Mouse (Mus musculus): ENCODE data around the gene Smim24. TPM values are rescaled to one million over a fixed set of nuclear protein-coding genes. Genes with fewer than 3 reads are reported as not detected.

The Smim24 gene
- polyA plus RNA-seq, 1 experiment from 2014 or later: 3.4 TPM

DNA sequence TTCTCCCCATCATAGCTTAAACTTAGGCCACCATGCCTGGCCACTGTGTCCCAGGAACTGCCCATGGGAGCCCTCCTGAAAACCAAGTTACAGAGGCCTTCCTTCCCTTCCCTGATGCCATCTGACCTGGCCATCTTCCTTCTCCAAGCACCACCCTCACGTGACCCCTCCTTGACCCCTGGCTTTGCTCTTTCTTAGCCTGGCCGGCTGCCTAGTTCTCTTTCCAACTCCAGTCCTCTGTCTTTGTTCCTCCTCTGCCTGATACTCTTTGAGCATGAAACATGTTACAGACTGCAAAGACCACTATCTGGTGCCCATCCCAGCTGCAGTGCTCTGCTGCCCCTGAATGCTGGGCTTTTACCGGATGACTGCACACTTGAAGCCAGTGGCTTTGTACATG lies 3.5 kb upstream of the Smim24 start:
- Histone ChIP-seq H3K4me3 (ENCODE audit: low read depth, low read length) (no peak overlapping the region), H3K9me3 (replicated peaks; ENCODE audit: control insufficient read depth, low read length) (no peaks in the 10 kb centered on the region), H3K4me2 (ENCODE audit: low read depth, low read length) (no peak overlapping the region), H3K9ac (replicated peaks; ENCODE audit: low read length) (no peak overlapping the region), H3K27ac (replicated peaks; ENCODE audit: low read depth, low read length) (no peak overlapping the region), H3K4me1 (ENCODE audit: control insufficient read depth, insufficient read depth, low read length) (no peaks in the 10 kb centered on the region; the same call in 1 of the 2 replicates), H3K27me3 (ENCODE audit: control insufficient read depth, insufficient read depth, low read length) (no peaks in the 10 kb centered on the region), H3K36me3 (replicated peaks; ENCODE audit: control insufficient read depth, insufficient read depth, low read depth, low read length) (peaks cover 7% of the 10 kb centered on the region)
- DNase-seq (ENCODE audit: low spot score) (no peak), ATAC-seq (replicated peaks; ENCODE audit: insufficient number of reproducible peaks, low FRiP score, low TSS enrichment, low read depth) (no peak)
- 70% methylated on average over 3 of the region's 3 CpGs for WGBS

DNA sequence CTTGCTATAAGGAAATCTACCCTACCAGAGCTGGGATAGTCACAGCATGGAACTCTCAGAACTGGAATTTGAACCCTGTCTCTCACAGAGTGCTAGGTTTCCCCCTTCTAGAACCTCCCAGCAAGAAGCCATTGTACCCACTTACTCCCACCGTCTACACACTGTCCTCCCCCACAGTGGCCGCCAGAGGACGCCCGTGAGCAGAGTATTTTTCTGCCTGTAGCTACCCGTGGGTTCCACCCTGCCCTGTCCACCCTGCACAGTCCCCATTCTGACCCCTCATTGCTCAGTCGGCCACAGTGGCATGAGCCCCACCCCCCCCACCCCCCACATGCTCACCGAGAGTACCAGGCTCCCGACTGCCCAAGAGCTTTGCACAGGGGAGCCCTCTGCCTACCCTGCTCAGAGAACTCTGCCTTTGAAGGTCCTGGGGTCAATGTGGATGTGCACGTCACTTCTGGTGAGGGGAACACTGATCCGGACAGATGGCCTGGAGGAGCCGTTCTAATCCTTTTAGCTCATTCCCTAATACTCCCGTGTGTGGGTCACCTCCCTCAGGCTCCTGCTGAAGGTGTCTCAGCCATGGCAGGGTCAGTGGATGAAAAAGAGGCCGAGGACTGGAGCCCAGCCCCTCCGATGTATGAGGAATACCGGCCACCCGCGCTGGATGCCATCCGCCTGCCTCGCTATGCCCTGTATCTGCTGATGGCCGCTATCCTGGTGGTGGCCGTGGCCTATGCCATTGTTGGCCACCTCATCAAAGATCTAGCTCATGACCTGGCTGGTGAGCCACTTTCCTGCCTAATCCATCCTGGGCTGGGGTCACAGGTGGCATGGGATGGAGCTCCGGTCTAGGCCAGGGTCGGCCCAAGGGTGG lies 2.8 kb upstream of the Smim24 start:
- no peak overlapping the region for H3K27ac ChIP-seq (replicated peaks; ENCODE audit: low read depth, low read length)
- ATAC-seq (replicated peaks; ENCODE audit: insufficient number of reproducible peaks, low FRiP score, low TSS enrichment, low read depth) (peak; percentile 20), DNase-seq (ENCODE audit: low spot score) (peak; percentile 59)
- H3K9ac ChIP-seq (replicated peaks; ENCODE audit: low read length): no peak overlapping the region
- peaks cover 7% of the 10 kb centered on the region for H3K36me3 ChIP-seq (replicated peaks; ENCODE audit: control insufficient read depth, insufficient read depth, low read depth, low read length)
- no peaks in the 10 kb centered on the region for H3K9me3 ChIP-seq (replicated peaks; ENCODE audit: control insufficient read depth, low read length)
- WGBS: 62% methylated on average over 23 of the region's 23 CpGs
- no peaks in the 10 kb centered on the region; the same call in 1 of the 2 replicates for H3K4me1 ChIP-seq (ENCODE audit: control insufficient read depth, insufficient read depth, low read length)
- H3K27me3 ChIP-seq (ENCODE audit: control insufficient read depth, insufficient read depth, low read length): no peaks in the 10 kb centered on the region
- no peak overlapping the region for H3K4me3 ChIP-seq (ENCODE audit: low read depth, low read length)
- H3K4me2 ChIP-seq (ENCODE audit: low read depth, low read length): no peak overlapping the region

GRCm38 (mm10) chr10:81390678-81390965 lies 2.2 kb upstream of the Smim24 start:
- no peaks in the 10 kb centered on the region for H3K9me3 ChIP-seq (replicated peaks; ENCODE audit: control insufficient read depth, low read length)
- peaks cover 7% of the 10 kb centered on the region for H3K36me3 ChIP-seq (replicated peaks; ENCODE audit: control insufficient read depth, insufficient read depth, low read depth, low read length)
- no peak overlapping the region for H3K4me2 ChIP-seq (ENCODE audit: low read depth, low read length)
- no peak for DNase-seq (ENCODE audit: low spot score)
- 88% methylated on average over 13 of the region's 13 CpGs for WGBS
- no peak overlapping the region for H3K27ac ChIP-seq (replicated peaks; ENCODE audit: low read depth, low read length)
- no peaks in the 10 kb centered on the region; the same call in 1 of the 2 replicates for H3K4me1 ChIP-seq (ENCODE audit: control insufficient read depth, insufficient read depth, low read length)
- H3K9ac ChIP-seq (replicated peaks; ENCODE audit: low read length): no peak overlapping the region
- H3K27me3 ChIP-seq (ENCODE audit: control insufficient read depth, insufficient read depth, low read length): no peaks in the 10 kb centered on the region
- no peak for ATAC-seq (replicated peaks; ENCODE audit: insufficient number of reproducible peaks, low FRiP score, low TSS enrichment, low read depth)
- H3K4me3 ChIP-seq (ENCODE audit: low read depth, low read length): no peak overlapping the region

DNA sequence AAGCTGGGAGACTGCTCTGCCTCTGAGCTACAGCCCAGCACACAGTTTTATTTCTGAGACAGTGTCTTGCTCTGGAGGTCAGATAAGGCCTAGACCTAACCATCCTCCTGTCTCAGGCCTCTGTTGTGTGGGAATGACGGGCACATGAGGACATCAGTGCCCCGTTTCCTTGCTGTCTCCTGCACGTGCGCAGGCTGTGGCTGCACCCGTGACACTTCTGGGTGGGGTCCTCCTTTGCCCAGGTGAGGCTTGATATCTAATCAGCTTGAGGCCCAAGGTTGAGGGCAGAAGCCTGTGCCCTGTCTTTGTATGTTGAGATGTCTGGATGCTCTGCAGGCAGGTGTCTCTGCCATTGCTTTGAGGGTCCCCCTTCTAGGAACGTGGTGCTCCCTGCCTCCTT lies 581 bp upstream of the Smim24 start:
- H3K9ac ChIP-seq (replicated peaks; ENCODE audit: low read length): no peak overlapping the region
- no peak overlapping the region for H3K27ac ChIP-seq (replicated peaks; ENCODE audit: low read depth, low read length)
- 80% methylated on average over 6 of the region's 6 CpGs for WGBS
- DNase-seq (ENCODE audit: low spot score): no peak
- H3K27me3 ChIP-seq (ENCODE audit: control insufficient read depth, insufficient read depth, low read length): no peaks in the 10 kb centered on the region
- H3K4me3 ChIP-seq (ENCODE audit: low read depth, low read length): no peak overlapping the region
- no peaks in the 10 kb centered on the region for H3K9me3 ChIP-seq (replicated peaks; ENCODE audit: control insufficient read depth, low read length)
- no peak overlapping the region for H3K4me2 ChIP-seq (ENCODE audit: low read depth, low read length)
- H3K36me3 ChIP-seq (replicated peaks; ENCODE audit: control insufficient read depth, insufficient read depth, low read depth, low read length): peaks cover 7% of the 10 kb centered on the region
- no peak for ATAC-seq (replicated peaks; ENCODE audit: insufficient number of reproducible peaks, low FRiP score, low TSS enrichment, low read depth)
- no peaks in the 10 kb centered on the region; the same call in 1 of the 2 replicates for H3K4me1 ChIP-seq (ENCODE audit: control insufficient read depth, insufficient read depth, low read length)

DNA sequence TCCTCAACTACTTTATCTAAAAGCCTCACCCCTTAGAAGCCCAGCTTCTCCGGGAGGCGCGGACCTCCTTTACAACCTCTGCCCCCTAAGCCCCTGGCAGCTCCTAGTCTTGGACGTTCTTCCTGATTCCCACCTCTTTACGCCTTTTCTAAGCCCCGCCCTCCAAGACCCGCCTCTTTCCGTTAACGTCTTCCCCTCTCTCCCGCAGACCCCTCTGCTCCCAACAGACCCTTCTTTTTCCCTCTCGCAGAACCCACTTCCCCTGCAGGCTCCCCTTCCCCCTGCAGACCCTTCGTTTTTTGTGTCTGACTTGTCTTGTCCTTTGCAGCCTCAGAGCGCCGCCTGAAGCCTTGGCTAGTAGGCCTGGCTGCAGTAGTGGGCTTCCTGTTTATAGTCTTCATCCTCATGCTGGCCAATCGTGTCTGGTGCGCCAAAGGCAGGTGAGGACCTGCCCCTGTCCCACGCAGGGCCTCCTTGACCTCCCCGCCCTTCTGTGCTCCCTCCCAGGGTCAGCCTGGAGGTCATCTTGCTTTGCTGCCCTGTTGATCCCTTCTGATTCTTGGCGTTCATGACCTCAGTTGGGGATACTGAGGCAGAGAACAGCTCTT lies 709 bp downstream of the Smim24 start:
- peak overlapping the region; percentile 2; the same call in 1 of the 2 replicates for H3K4me3 ChIP-seq (ENCODE audit: low read depth, low read length)
- WGBS: 6% methylated on average over 19 of the region's 19 CpGs
- H3K9me3 ChIP-seq (replicated peaks; ENCODE audit: control insufficient read depth, low read length): no peaks in the 10 kb centered on the region
- ATAC-seq (replicated peaks; ENCODE audit: insufficient number of reproducible peaks, low FRiP score, low TSS enrichment, low read depth) (no peak), DNase-seq (ENCODE audit: low spot score) (peak; percentile 47)
- no peaks in the 10 kb centered on the region; the same call in 1 of the 2 replicates for H3K4me1 ChIP-seq (ENCODE audit: control insufficient read depth, insufficient read depth, low read length)
- no peaks in the 10 kb centered on the region for H3K36me3 ChIP-seq (replicated peaks; ENCODE audit: control insufficient read depth, insufficient read depth, low read depth, low read length)
- H3K4me2 ChIP-seq (ENCODE audit: low read depth, low read length): peak overlapping the region; percentile 24; the same call in 1 of the 2 replicates
- no peaks in the 10 kb centered on the region for H3K27me3 ChIP-seq (ENCODE audit: control insufficient read depth, insufficient read depth, low read length)
- H3K27ac ChIP-seq (replicated peaks; ENCODE audit: low read depth, low read length): no peak overlapping the region
- peak overlapping the region; percentile 39 for H3K9ac ChIP-seq (replicated peaks; ENCODE audit: low read length)

- no peak overlapping the region for H3K27ac ChIP-seq (replicated peaks; ENCODE audit: low read depth, low read length)
Measured at GRCm38 (mm10) chr10:81395127-81395526, 2.3 kb downstream of the Smim24 start.

DNA sequence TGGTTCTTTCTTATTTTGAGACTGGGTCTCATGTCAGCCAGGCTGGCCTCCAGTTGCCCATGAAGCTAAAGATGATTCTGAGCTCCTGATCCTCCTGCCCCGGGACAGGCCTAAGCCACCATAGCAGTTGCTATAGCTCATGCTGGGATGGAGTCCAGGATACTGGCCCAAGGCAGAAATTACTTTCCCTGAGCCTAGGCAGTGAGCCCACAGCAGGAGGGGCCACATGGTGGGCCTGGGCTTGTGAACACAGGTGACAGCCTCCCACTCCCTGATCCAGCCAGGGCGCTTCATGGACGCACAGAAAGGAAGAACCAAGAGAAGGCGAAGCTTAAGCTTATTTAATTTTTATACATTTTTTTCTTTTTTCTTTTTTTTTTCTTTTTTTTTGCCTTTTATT lies 3.0 kb downstream of the Smim24 start:
- H3K27ac ChIP-seq (replicated peaks; ENCODE audit: low read depth, low read length): no peak overlapping the region
- peaks cover 4% of the 10 kb centered on the region for H3K4me1 ChIP-seq (ENCODE audit: control insufficient read depth, insufficient read depth, low read length)
- H3K4me2 ChIP-seq (ENCODE audit: low read depth, low read length): no peak overlapping the region
- no peak overlapping the region for H3K4me3 ChIP-seq (ENCODE audit: low read depth, low read length)
- no peak overlapping the region for H3K9ac ChIP-seq (replicated peaks; ENCODE audit: low read length)
- ATAC-seq (replicated peaks; ENCODE audit: insufficient number of reproducible peaks, low FRiP score, low TSS enrichment, low read depth) (no peak), DNase-seq (ENCODE audit: low spot score) (no peak)
- H3K36me3 ChIP-seq (replicated peaks; ENCODE audit: control insufficient read depth, insufficient read depth, low read depth, low read length): no peaks in the 10 kb centered on the region
- 84% methylated on average over 4 of the region's 4 CpGs for WGBS
- no peaks in the 10 kb centered on the region for H3K27me3 ChIP-seq (ENCODE audit: control insufficient read depth, insufficient read depth, low read length)
- H3K9me3 ChIP-seq (replicated peaks; ENCODE audit: control insufficient read depth, low read length): no peaks in the 10 kb centered on the region

More at GRCm38 (mm10) chr10:81395127-81395526, 2.3 kb downstream of the Smim24 start:
- Histone ChIP-seq H3K9ac (replicated peaks; ENCODE audit: low read length) (no peak overlapping the region), H3K9me3 (replicated peaks; ENCODE audit: control insufficient read depth, low read length) (no peaks in the 10 kb centered on the region), H3K4me3 (ENCODE audit: low read depth, low read length) (no peak overlapping the region), H3K4me2 (ENCODE audit: low read depth, low read length) (no peak overlapping the region), H3K36me3 (replicated peaks; ENCODE audit: control insufficient read depth, insufficient read depth, low read depth, low read length) (no peaks in the 10 kb centered on the region), H3K27me3 (ENCODE audit: control insufficient read depth, insufficient read depth, low read length) (no peaks in the 10 kb centered on the region), H3K4me1 (ENCODE audit: control insufficient read depth, insufficient read depth, low read length) (peaks cover under 1% of the 10 kb centered on the region)
- peak; percentile 80 for DNase-seq (ENCODE audit: low spot score)
- WGBS: 19% methylated on average over 5 of the region's 5 CpGs
- no peak for ATAC-seq (replicated peaks; ENCODE audit: insufficient number of reproducible peaks, low FRiP score, low TSS enrichment, low read depth)

GRCm38 (mm10) chr10:81396749-81397148 lies 3.9 kb downstream of the Smim24 start:
- Histone ChIP-seq H3K4me2 (ENCODE audit: low read depth, low read length) (no peak overlapping the region), H3K4me3 (ENCODE audit: low read depth, low read length) (no peak overlapping the region), H3K36me3 (replicated peaks; ENCODE audit: control insufficient read depth, insufficient read depth, low read depth, low read length) (no peaks in the 10 kb centered on the region), H3K4me1 (ENCODE audit: control insufficient read depth, insufficient read depth, low read length) (peaks cover 5% of the 10 kb centered on the region), H3K9ac (replicated peaks; ENCODE audit: low read length) (no peak overlapping the region), H3K9me3 (replicated peaks; ENCODE audit: control insufficient read depth, low read length) (no peaks in the 10 kb centered on the region), H3K27me3 (ENCODE audit: control insufficient read depth, insufficient read depth, low read length) (no peaks in the 10 kb centered on the region), H3K27ac (replicated peaks; ENCODE audit: low read depth, low read length) (no peak overlapping the region)
- DNase-seq (ENCODE audit: low spot score) (no peak), ATAC-seq (replicated peaks; ENCODE audit: insufficient number of reproducible peaks, low FRiP score, low TSS enrichment, low read depth) (no peak)
- 62% methylated on average over 5 of the region's 5 CpGs for WGBS
